In the genomic region with DNA sequence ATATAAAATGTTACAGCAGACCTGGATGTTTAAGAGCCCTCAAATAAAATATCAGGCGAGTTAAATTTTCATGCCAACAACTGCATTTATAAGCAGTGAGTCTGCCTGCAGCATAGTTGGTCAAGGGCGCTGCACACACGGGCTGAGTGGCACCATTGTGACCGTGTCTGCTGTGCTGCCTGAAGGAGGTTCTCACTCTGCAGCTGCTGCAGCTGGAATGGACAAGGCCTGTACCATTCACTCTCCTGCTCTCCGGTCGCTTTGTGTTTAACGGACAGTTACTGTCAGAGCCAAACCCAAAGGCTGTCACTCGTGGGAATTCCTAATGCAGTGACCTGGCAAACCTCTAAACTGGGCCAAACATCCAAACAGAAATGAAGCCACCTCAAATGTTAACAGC, we compare ENCODE assay signal across 17 mouse cellular contexts.
DNase-seq lines count a peak whose midpoint lies in the region; ATAC-seq and TF ChIP-seq lines count a peak whose summit lies in the region.
"Had no signal": no experiment of that assay in that cellular context is flagged by ENCODE, and none has a peak within 500 bp of the region (broad histone marks: within the 10 kb centered on the region; RNA-seq: fewer than 3 reads in every experiment).

No protein-coding gene starts in this region.

- no peaks in the 10 kb centered on the region for H3K9me3 ChIP-seq in forebrain, postnatal 0 days (ENCODE audit: low read length)
- no peaks in the 10 kb centered on the region for H3K9me3 ChIP-seq in midbrain, embryonic 15.5 days
- H3K9me3 ChIP-seq: embryonic facial prominence, embryonic 15.5 days; G1E; heart, embryonic 15.5 days; intestine, embryonic 15.5 days; liver, embryonic 13.5 days had no signal

- 41% methylated on average over 8 of the region's 8 CpGs for WGBS in forebrain, postnatal 0 days
- 35% methylated on average over 8 of the region's 8 CpGs for WGBS in midbrain, embryonic 15.5 days

- DNase-seq in layer of hippocampus, adult 2 months (ENCODE audit: low spot score in 2 of 2) = no peak
- no peak for DNase-seq in layer of hippocampus, adult 9-11 months
- no peak for DNase-seq in forebrain, postnatal 0 days
- DNase-seq in urinary bladder, adult 2 months (ENCODE audit: low spot score) = no peak
- DNase-seq in frontal cortex, postnatal 36 days (ENCODE audit: low spot score in 2 of 2) = no peak
- DNase-seq in layer of hippocampus, adult 18-20 months (ENCODE audit: low spot score in 2 of 2) = no peak
- DNase-seq: adrenal gland, postnatal 14 days; cerebellum, postnatal 10 days; liver, embryonic 13.5 days; right cerebral cortex, postnatal 4 days had no signal

- no peak for TF ChIP-seq POLR2A in cortical plate, adult 2 months (IDR thresholded peaks at IDR 0.05; ENCODE audit: extremely low read depth, insufficient read depth, low read length)

- H3K4me2 ChIP-seq in forebrain, postnatal 0 days (ENCODE audit: low read depth) = no peak overlapping the region
- H3K4me2 ChIP-seq in midbrain, embryonic 15.5 days = no peak overlapping the region
- H3K4me2 ChIP-seq: embryonic facial prominence, embryonic 15.5 days; heart, embryonic 15.5 days; intestine, embryonic 15.5 days; liver, embryonic 13.5 days had no signal

- no peaks in the 10 kb centered on the region for H3K36me3 ChIP-seq in forebrain, postnatal 0 days (ENCODE audit: insufficient read depth)
- no peaks in the 10 kb centered on the region for H3K36me3 ChIP-seq in midbrain, embryonic 15.5 days (replicated peaks)
- H3K36me3 ChIP-seq: embryonic facial prominence, embryonic 15.5 days; G1E; heart, embryonic 15.5 days; intestine, embryonic 15.5 days; liver, embryonic 13.5 days had no signal

- no peaks in the 10 kb centered on the region for H3K27me3 ChIP-seq in forebrain, postnatal 0 days (ENCODE audit: insufficient read depth, low read length)
- no peaks in the 10 kb centered on the region for H3K27me3 ChIP-seq in midbrain, embryonic 15.5 days (replicated peaks)
- H3K27me3 ChIP-seq: embryonic facial prominence, embryonic 15.5 days; heart, embryonic 15.5 days; intestine, embryonic 15.5 days; liver, embryonic 13.5 days had no signal

- H3K4me1 ChIP-seq in cortical plate, adult 2 months (ENCODE audit: control insufficient read depth, insufficient read depth, low read length) = peaks cover 28% of the 10 kb centered on the region
- peaks cover 16% of the 10 kb centered on the region for H3K4me1 ChIP-seq in forebrain, postnatal 0 days (ENCODE audit: insufficient read depth)
- peaks cover 43% of the 10 kb centered on the region for H3K4me1 ChIP-seq in midbrain, embryonic 15.5 days
- H3K4me1 ChIP-seq: liver, embryonic 13.5 days had no signal

- no peak overlapping the region for H3K4me3 ChIP-seq in layer of hippocampus, adult 2 months
- no peak overlapping the region for H3K4me3 ChIP-seq in cortical plate, adult 2 months (ENCODE audit: insufficient read depth, low read length)
- H3K4me3 ChIP-seq in forebrain, postnatal 0 days (ENCODE audit: low read depth, low read length) = no peak overlapping the region
- no peak overlapping the region for H3K4me3 ChIP-seq in midbrain, embryonic 15.5 days
- H3K4me3 ChIP-seq: embryonic facial prominence, embryonic 15.5 days; heart, embryonic 15.5 days; intestine, embryonic 15.5 days; liver, embryonic 13.5 days had no signal

- no peak for ATAC-seq in forebrain, postnatal 0 days
- peak; percentile 57 for ATAC-seq in midbrain, embryonic 15.5 days (replicated peaks)
- ATAC-seq: intestine, embryonic 15.5 days; lung, postnatal 0 days had no signal

- peak overlapping the region; percentile 49 for H3K27ac ChIP-seq in layer of hippocampus, adult 2 months
- 0 out of 2 replicates have a peak overlapping the region, but pooled peaks have one; percentile 70 for H3K27ac ChIP-seq in cortical plate, adult 2 months (ENCODE audit: insufficient read depth, low read length)
- H3K27ac ChIP-seq in forebrain, postnatal 0 days (ENCODE audit: low read depth, low read length) = 0 out of 2 replicates have a peak overlapping the region, but pooled peaks have one; percentile 3
- H3K27ac ChIP-seq in midbrain, embryonic 15.5 days = peak overlapping the region; percentile 69
- H3K27ac ChIP-seq: embryonic facial prominence, embryonic 15.5 days; heart, embryonic 15.5 days; intestine, embryonic 15.5 days; liver, embryonic 13.5 days had no signal

- TF ChIP-seq CTCF in layer of hippocampus, adult 2 months (conservative IDR thresholded peaks at IDR 0.05) = no peak
- TF ChIP-seq CTCF in cortical plate, adult 2 months (IDR thresholded peaks at IDR 0.05; ENCODE audit: extremely low read depth, insufficient read depth, low read length) = no peak
- no peak for TF ChIP-seq CTCF in forebrain, postnatal 0 days (IDR thresholded peaks at IDR 0.05; ENCODE audit: low read depth)

- H3K9ac ChIP-seq in forebrain, postnatal 0 days = no peak overlapping the region
- no peak overlapping the region for H3K9ac ChIP-seq in midbrain, embryonic 15.5 days
- H3K9ac ChIP-seq: embryonic facial prominence, embryonic 15.5 days; heart, embryonic 15.5 days; intestine, embryonic 15.5 days; liver, embryonic 13.5 days had no signal

Comparison
In these comparisons a context has a peak if more than half of its experiments do, and no peak if none do; other contexts are left out.
1. H3K27ac ChIP-seq: peak in every context shown above with its lines; median percentile 70 in cortical plate, adult 2 months; 69 in midbrain, embryonic 15.5 days; 49 in layer of hippocampus, adult 2 months; 3 in forebrain, postnatal 0 days.